35 mouse cellular contexts compared by ENCODE assay signal in genomic region chr16:90416621-90417020, GRCm38 (mm10). TPM values are rescaled to one million over a fixed set of nuclear protein-coding genes. Genes with fewer than 3 reads are reported as not detected.
"Had no signal": no experiment of that assay in that cellular context is flagged by ENCODE, and none has a peak within 500 bp of the region (broad histone marks: within the 10 kb centered on the region; RNA-seq: fewer than 3 reads in every experiment).

No protein-coding gene starts in this region.

- H3K4me3 ChIP-seq: heart, embryonic 12.5 days; heart, embryonic 13.5 days; heart, embryonic 15.5 days; hindbrain, embryonic 10.5 days; hindbrain, embryonic 12.5 days; hindbrain, embryonic 15.5 days; intestine, embryonic 15.5 days; kidney, embryonic 15.5 days; layer of hippocampus, adult 2 months; left cerebral cortex, adult 2 months had no signal

- H3K9ac ChIP-seq: heart, embryonic 12.5 days; heart, embryonic 13.5 days; heart, embryonic 15.5 days; hindbrain, embryonic 12.5 days; hindbrain, embryonic 14.5 days; hindbrain, embryonic 15.5 days; intestine, embryonic 15.5 days; kidney, embryonic 15.5 days had no signal

- H3K4me2 ChIP-seq: heart, embryonic 11.5 days; heart, embryonic 12.5 days; heart, embryonic 13.5 days; heart, embryonic 15.5 days; hindbrain, embryonic 12.5 days; hindbrain, embryonic 14.5 days; hindbrain, embryonic 15.5 days; intestine, embryonic 15.5 days; kidney, embryonic 15.5 days had no signal

- DNase-seq: heart, postnatal 10 days; heart, postnatal 14 days; heart, postnatal 36 days; heart, postnatal 4 days; kidney, adult 11 months; kidney, adult 18-20 months; kidney, adult 2 months; kidney, adult 8-10 months; kidney, adult 9 months; kidney, postnatal 10 days; kidney, postnatal 14 days; kidney, postnatal 25 days; kidney, postnatal 36 days; kidney, postnatal 4 days; layer of hippocampus, adult 9-11 months; layer of hippocampus, postnatal 36 days had no signal

- H3K27ac ChIP-seq: heart, embryonic 13.5 days; heart, embryonic 15.5 days; hindbrain, embryonic 10.5 days; hindbrain, embryonic 12.5 days; hindbrain, embryonic 14.5 days; hindbrain, embryonic 15.5 days; hindbrain, postnatal 0 days; intestine, embryonic 15.5 days; kidney, embryonic 15.5 days; kidney, postnatal 0 days; layer of hippocampus, adult 2 months; left cerebral cortex, adult 2 months had no signal

- H3K27me3 ChIP-seq: heart, embryonic 12.5 days; heart, embryonic 13.5 days; heart, embryonic 15.5 days; hindbrain, embryonic 12.5 days; hindbrain, embryonic 15.5 days; intestine, embryonic 15.5 days; kidney, embryonic 15.5 days had no signal

- ATAC-seq: hindbrain, embryonic 16.5 days; hindbrain, postnatal 0 days; inflammation-experienced regulatory T-cells, adult 6 months; intestine, embryonic 15.5 days; intestine, embryonic 16.5 days; intestine, postnatal 0 days had no signal

- H3K9me3 ChIP-seq: heart, embryonic 13.5 days; heart, embryonic 15.5 days; hindbrain, embryonic 15.5 days; intestine, embryonic 15.5 days; kidney, embryonic 15.5 days had no signal

- H3K36me3 ChIP-seq: hindbrain, embryonic 15.5 days had no signal

RNA-seq across cellular contexts. Expression of gene Hunk, which starts 30.8 kb away (rescaled TPM):
- total RNA-seq: hematopoietic stem cell, adult 5-6 weeks had no signal
